Mouse (Mus musculus) mouse trophoblast stem cell (cell line): ENCODE measurements around the gene Sgsm1.
"Not testable (repeated sequence)": the region's sequence is repeated elsewhere in the genome, so short reads cannot be mapped to it uniquely, and the experiment has no call there.

ENCODE experiments used
- in situ Hi-C, 2 experiments: fragments of 300-500 bp; cut with MseI, MboI; formaldehyde crosslinking; loops; 2 replicates in 1 of 2; 3 replicates in 1 of 2; pipeline ENCODE4 v1.15.1; 2025

Gene Sgsm1

GRCm38 (mm10) chr5:113310377-113311003, at the start of gene Sgsm1:
Gene Sgsm1, minus strand, starts transcription at chr5:113310786.
- in situ Hi-C loops, result no loop called here

DNA sequence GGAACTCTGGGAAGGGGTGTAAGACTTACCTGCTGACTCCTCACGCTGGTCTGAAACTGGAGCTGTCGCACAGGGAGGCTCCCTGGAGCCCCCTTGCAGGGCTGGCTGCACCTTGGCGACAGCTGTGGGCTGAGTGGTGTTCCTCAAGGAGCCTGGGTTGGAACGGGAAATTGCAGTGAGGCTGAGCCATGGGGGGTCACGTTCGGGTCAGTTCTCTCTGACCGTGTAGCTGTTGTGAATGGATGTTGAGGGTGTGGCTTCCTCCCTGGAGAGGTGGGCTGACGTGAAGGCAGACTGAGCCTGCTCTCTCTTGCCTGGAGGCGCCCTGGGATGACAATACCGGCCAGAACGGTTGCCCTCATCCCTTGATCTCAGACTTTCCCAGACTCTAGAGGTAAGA, 48.2 kb upstream of the Sgsm1 start:
- in situ Hi-C loops, result no loop called here

- in situ Hi-C loops, result no loop called here
These were observed 47.1 kb upstream of the Sgsm1 start for GRCm38 (mm10) chr5:113357656-113358055.

- in situ Hi-C loops, result no loop called here
These were observed 46.6 kb upstream of the Sgsm1 start, which contains the start of gene Aym1 for GRCm38 (mm10) chr5:113357186-113357585. Gene Aym1, plus strand, starts transcription at chr5:113357294.

GRCm38 (mm10) chr5:113354311-113354710, 43.7 kb upstream of the Sgsm1 start:
- in situ Hi-C loops, result no loop called here

GRCm38 (mm10) chr5:113352636-113353035, 42.0 kb upstream of the Sgsm1 start:
- in situ Hi-C loops, result no loop called here

DNA sequence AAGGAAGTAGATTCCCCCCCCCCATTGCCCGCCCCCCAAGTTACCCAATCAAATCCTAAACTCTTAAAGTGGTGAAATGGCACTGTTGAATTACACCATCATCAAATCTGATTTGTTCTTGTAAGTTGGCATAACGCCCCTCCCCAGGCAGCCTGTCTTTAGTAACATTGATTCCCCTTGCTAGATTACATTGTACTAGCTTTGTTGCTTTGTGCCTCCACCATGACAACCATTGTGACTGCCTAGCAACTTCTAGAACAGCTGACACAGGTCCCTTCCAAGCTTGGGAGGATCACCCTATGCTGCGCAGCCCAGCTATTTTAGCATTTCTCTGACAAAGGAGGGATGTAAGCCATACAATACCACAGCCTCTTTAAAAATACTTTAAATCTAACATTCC, 41.2 kb upstream of the Sgsm1 start:
- in situ Hi-C loops, result no loop called here

DNA sequence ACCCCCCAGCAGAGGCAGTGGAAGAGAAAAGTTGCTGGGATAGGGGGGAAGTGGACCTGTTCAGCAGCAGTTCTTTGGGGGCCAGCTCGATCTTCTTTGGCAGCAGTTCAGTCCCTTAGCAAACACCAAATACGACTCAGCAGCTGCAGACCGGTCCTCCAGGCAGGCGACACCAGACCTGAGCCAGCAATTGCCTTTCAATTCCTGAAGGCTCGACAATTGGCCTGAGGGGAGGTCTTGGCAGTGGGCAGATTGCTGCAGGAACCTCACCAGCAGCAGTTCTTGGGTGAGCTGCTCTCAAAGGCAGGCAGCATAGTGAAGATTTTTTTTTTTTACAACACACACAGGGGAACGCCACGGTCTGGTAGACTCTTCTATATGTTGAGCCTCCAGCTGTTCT, 39.2 kb upstream of the Sgsm1 start:
- in situ Hi-C loops, result no loop called here

DNA sequence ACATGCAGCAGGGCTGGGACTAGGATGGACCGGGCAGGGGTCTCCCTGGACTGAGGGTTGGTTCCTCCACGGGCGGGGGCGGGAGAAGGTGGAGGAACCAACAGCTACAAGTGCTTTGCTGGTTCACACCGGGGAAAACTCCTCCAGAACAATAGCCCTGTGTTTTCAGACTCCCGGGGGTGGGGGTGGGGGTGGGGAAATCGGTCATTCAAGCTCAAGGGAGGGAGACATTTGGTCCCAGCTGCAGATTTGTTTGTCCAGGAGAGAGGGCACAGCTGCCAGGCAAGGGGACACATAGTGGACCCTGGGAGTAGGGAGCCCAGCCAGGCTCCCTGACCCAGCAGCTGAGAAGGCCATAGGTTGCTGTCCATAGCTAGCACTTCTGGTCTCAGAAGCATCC, 38.6 kb upstream of the Sgsm1 start:
- in situ Hi-C loops, result no loop called here

- in situ Hi-C loops, result no loop called here
These were observed 38.0 kb upstream of the Sgsm1 start for GRCm38 (mm10) chr5:113348597-113348996.

- in situ Hi-C loops, result no loop called here
These were observed 37.0 kb upstream of the Sgsm1 start for GRCm38 (mm10) chr5:113347593-113347992.

- in situ Hi-C loops, result not testable (repeated sequence)
These were observed 36.1 kb upstream of the Sgsm1 start for GRCm38 (mm10) chr5:113346651-113347050.

DNA sequence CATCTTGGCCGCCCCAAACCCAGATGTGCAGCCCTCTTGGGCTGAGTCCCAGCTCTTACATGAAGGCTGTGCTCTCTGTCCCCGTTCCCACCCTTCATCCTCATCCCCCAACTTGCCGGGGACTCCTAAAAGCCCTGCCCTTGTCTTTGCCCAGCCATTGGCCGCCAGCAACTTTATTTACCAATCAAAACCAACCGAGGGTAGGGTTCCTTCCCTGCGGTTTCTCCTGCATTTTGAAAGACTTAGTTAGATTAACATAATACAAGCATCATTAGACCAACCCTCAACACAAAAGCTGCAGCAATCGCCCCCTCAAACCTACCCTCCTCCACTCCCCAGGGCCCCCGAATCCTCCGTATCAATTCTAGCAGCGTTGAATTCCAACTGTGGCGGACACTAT, 35.2 kb upstream of the Sgsm1 start:
- in situ Hi-C loops, result no loop called here

GRCm38 (mm10) chr5:113344635-113345386, 34.2 kb upstream of the Sgsm1 start:
- in situ Hi-C loops, result no loop called here

- in situ Hi-C loops, result no loop called here
These were observed 25.7 kb upstream of the Sgsm1 start for GRCm38 (mm10) chr5:113336281-113336680.

- in situ Hi-C loops, result no loop called here
These were observed 25.1 kb upstream of the Sgsm1 start for GRCm38 (mm10) chr5:113335732-113336131.

DNA sequence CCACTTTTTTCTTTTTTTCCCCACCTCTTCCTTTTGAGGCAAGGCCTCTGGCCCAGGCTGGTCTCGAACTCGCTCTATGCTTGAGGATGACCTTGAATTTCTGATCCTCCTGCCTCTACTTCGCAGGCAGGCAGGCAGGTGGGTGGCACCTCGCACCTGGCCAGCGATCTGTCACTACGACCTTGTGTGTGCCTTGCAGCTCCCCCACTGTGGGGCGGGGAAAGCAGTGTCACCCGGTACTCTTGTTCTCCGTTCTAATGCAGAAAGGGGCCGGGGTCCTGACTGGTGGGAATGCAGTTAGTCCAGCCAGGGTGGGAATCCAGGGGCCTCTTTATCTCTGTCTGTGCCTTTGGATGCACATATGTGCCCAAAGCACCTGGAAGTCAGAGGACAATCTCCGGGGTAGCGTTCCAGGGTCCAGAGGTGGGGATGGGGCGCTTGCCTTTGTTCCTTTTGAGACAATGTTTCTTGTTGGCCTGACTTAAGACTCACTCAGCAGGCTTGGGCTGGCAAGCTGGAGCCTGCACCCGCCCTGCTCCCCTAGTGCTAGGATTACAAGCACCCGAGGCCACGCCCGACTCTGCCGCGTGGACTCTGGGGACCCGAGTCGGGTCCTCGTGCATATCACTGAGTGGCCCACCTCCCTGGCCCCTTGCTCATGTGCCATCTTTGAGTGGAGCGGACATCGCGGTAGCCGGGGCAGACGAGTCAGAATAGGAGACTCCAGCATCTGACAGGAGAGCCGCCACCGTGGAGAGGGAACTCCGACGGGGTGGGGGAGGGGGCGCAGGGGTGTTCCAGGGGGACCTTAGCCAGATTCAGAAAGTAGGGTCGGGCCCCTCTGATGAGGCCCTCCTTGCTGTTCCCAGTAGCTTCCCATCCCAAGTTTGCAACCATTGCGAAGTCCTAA, 24.3 kb upstream of the Sgsm1 start:
- in situ Hi-C loops, result no loop called here

GRCm38 (mm10) chr5:113332899-113333298, 22.3 kb upstream of the Sgsm1 start:
- in situ Hi-C loops, result no loop called here

DNA sequence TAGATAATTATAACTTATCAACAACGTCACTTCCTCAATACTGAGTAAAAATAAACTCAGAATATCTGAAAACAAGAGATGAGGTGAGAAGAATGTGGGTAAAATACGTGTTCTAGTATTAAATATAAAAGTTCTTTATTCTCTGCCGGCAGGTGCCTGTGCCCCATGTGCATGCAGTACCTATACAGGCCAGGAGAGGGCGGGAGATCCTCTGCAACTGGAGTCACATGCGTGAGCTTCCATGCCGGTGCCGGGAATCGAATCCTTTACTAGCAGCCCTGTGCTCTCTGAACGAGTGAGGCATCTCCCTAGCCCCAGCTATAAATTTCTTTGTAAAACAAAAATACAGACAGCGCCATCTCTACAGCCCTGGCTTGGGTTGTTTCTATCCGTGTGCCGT, 21.7 kb upstream of the Sgsm1 start:
- in situ Hi-C loops, result no loop called here

- in situ Hi-C loops, result no loop called here
These were observed 19.6 kb upstream of the Sgsm1 start for GRCm38 (mm10) chr5:113330202-113330601.

DNA sequence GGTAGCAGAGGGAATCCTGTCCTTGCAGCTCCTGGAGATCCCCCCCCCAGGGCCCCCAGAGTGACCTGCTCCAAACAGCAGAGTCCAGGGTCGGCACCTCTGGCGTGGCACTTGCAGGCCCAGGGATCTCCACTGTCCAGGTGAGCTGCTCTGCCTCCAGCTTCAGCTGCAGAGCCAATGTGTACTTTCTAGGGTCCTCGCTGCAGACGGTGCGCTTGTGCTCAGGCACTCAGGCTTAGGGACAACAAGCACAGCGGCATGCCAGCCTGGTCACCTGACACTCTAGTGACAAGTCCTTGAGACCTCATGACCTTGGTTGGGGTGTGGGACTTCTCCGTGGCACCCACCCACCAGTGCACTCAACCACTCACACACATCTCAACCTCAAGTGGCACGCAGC, 18.9 kb upstream of the Sgsm1 start:
- in situ Hi-C loops, result no loop called here
